Mouse (Mus musculus) thymus, adult 2 months (tissue): ENCODE data around the gene Igsf21.

Experiments used
- CTCF ChIP-seq: fragments of 200-500 bp; IDR thresholded peaks from 2 replicates; pipeline ENCODE4 v1.5.1; 2012; ENCODE audit warnings: mild to moderate bottlenecking, control low read depth, low read length, moderate library complexity, borderline replicate concordance; ENCODE audit not compliant: control insufficient read depth, poor library complexity, insufficient read depth; ENCODE audit errors: extremely low read depth
- POLR2A ChIP-seq: fragments of 200-500 bp; IDR thresholded peaks from 2 replicates; pipeline ENCODE4 v1.6.1; 2012; ENCODE audit warnings: mild to moderate bottlenecking, low read length, control low read depth, moderate library complexity; ENCODE audit not compliant: control insufficient read depth, poor library complexity, insufficient read depth; ENCODE audit errors: extremely low read depth

DNA sequence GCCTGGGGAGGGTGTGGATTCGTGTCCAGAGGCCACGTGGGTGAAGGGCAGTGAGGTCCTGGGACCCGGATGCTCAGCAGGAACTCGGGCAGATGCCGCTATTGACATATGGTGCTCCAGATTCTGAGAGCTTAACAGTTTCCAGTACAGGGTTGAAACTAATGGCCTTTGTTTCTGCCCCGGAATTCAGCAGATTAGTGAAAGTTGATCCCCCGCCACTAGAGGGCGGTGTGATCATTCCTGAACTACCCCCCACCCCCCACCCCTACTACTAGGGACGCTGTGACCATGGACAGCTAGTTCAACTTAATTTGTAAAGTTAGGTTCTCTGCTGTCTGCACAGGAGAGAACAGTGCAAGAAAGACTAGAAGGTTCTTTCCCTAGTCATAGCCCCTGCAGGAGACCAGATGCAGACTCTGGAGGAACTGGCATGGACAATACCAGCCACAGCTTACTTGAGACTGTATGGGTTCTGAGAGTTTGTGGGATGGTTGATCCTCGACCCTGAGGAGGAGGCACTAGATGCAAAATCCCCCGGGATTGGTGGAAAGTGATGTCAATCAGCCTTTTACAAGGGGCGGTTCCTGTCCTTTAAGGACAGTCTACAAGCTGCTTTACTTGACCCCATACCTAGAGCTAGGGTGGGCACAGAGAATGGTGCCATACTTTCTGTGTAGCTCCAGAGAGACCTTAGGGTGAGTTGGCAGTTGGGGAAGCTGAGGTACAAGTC is 157.7 kb downstream of the Igsf21 start:
- no peak for TF ChIP-seq CTCF
- no peak for TF ChIP-seq POLR2A
